Mouse (Mus musculus) thymus, adult 2 months (tissue): ENCODE data around the gene Adh1.

ENCODE experiments used
- CTCF ChIP-seq: fragments of 200-500 bp; IDR thresholded peaks from 2 replicates; pipeline ENCODE4 v1.5.1; 2012; ENCODE audit warnings: mild to moderate bottlenecking, control low read depth, low read length, moderate library complexity, borderline replicate concordance; ENCODE audit not compliant: control insufficient read depth, poor library complexity, insufficient read depth; ENCODE audit errors: extremely low read depth
- POLR2A ChIP-seq: fragments of 200-500 bp; IDR thresholded peaks from 2 replicates; pipeline ENCODE4 v1.6.1; 2012; ENCODE audit warnings: mild to moderate bottlenecking, low read length, control low read depth, moderate library complexity; ENCODE audit not compliant: control insufficient read depth, poor library complexity, insufficient read depth; ENCODE audit errors: extremely low read depth

GRCm38 (mm10) chr3:138325466-138325865 is 64.7 kb downstream of the Adh1 start:
- TF ChIP-seq CTCF (no peak), POLR2A (no peak)
